Mouse (Mus musculus): ENCODE results near the gene Cntrl. TPM values are rescaled to one million over a fixed set of nuclear protein-coding genes. Genes with fewer than 3 reads are reported as not detected.

Cntrl gene
- polyA plus RNA-seq, 1 experiment from 2014 or later = 20.9 TPM

Other genes with a start within 250 kb of the Cntrl start
- gene Cutal, start 235.1 kb upstream of the Cntrl start, polyA plus RNA-seq (2015; fragmentation: Nextera tagmentation; extraction: Ambion mirVana) = 1.6 and 1.7 TPM in 2 replicates
- gene Psmd5, start 234.5 kb upstream of the Cntrl start, polyA plus RNA-seq (2015; fragmentation: Nextera tagmentation; extraction: Ambion mirVana) = 84.9 and 93.1 TPM in 2 replicates
- gene Phf19, start 195.5 kb upstream of the Cntrl start, polyA plus RNA-seq (2015; fragmentation: Nextera tagmentation; extraction: Ambion mirVana) = 5.9 and 7.2 TPM in 2 replicates
- gene Traf1, start 147.7 kb upstream of the Cntrl start, polyA plus RNA-seq (2015; fragmentation: Nextera tagmentation; extraction: Ambion mirVana) = 3.2 and 4.3 TPM in 2 replicates
- gene Hc, start 48.1 kb upstream of the Cntrl start, polyA plus RNA-seq (2015; fragmentation: Nextera tagmentation; extraction: Ambion mirVana) = 0.76 and 2.1 TPM in 2 replicates
- gene AI182371, start 7.9 kb upstream of the Cntrl start, polyA plus RNA-seq (2015; fragmentation: Nextera tagmentation; extraction: Ambion mirVana) = 0.86 and 2.6 TPM in 2 replicates
- gene Rab14, start 91.6 kb downstream of the Cntrl start, polyA plus RNA-seq (2015; fragmentation: Nextera tagmentation; extraction: Ambion mirVana) = 283 and 304 TPM in 2 replicates
- gene Gsn, start 146.9 kb downstream of the Cntrl start, polyA plus RNA-seq (2015; fragmentation: Nextera tagmentation; extraction: Ambion mirVana) = 233 and 253 TPM in 2 replicates
- gene Stom, start 227.5 kb downstream of the Cntrl start, polyA plus RNA-seq (2015; fragmentation: Nextera tagmentation; extraction: Ambion mirVana) = 67.2 and 74.4 TPM in 2 replicates

All from stomach, embryonic 15.5 days (tissue).